In the genomic region with DNA sequence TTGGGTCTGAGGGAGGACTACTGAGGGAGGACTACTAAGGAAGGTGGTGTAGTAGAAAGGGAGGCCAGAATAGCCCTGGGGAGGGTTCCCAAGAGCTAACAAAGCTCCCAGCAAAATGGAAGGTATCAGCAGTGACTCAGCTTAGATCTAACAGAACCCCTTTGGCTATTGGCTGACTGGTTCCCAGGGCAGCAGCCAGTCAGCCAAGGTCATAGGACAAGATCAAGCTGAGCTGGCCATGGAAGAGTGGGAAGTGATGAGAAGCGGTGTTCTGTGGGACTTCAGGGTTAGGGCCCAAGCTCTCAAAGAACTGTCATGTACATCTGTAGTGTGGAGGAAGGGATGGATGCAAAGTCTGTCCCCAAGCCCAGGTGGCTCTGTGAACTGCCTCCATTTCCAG, we compare ENCODE assay signal across 19 mouse cellular contexts. TPM values are rescaled to one million over a fixed set of nuclear protein-coding genes. Genes with fewer than 3 reads are reported as not detected.
A peak's percentile ranks its signal among the peaks of the same experiment; 100 is the strongest.
DNase-seq lines count a peak whose midpoint lies in the region.
"Had no signal": no experiment of that assay in that cellular context is flagged by ENCODE, and none has a peak within 500 bp of the region (broad histone marks: within the 10 kb centered on the region; RNA-seq: fewer than 3 reads in every experiment).

No protein-coding gene starts in this region.

- DNase-seq in adrenal gland, adult 2 months, result peak; percentile 83
- no peak for DNase-seq in adrenal gland, adult 18-20 months (ENCODE audit: low spot score in 2 of 2)
- DNase-seq in adrenal gland, adult 8-10 months, result peak; percentile 67
- peak; percentile 60 for DNase-seq in adrenal gland, postnatal 10 days
- peak; percentile 53 for DNase-seq in adrenal gland, postnatal 25 days
- no peak for DNase-seq in thymus, adult 18-20 months
- DNase-seq in c-Kit-positive CD71-positive TER-119-positive erythroid progenitor cells, embryonic 14.5 days (ENCODE audit: low spot score), result no peak
- DNase-seq in left cerebral cortex, postnatal 4 days, result no peak
- DNase-seq: cerebellum, adult 11-12 months; cerebellum, adult 2 months; cerebellum, adult 9-10 months; cerebellum, postnatal 10 days; cerebellum, postnatal 25 days; forebrain, postnatal 0 days had no signal

- intact Hi-C loops in left cerebral cortex, postnatal 4 days (cut with DNase I), result no loop called here

RNA-seq across cellular contexts. Expression of a gene that starts 5.3 kb away (rescaled TPM):
- total RNA-seq in adrenal gland, adult 2 months (2021), result 100 to 1,000 TPM in 1 of 2 experiments, 10 to 100 TPM in 1; 68.8 to 110 TPM
- polyA plus RNA-seq in adrenal gland, adult 2 months (2012; rRNA removed), result 158 and 175 TPM in 2 replicates
- total RNA-seq in adrenal gland, adult 18-20 months (2021), result 10 to 100 TPM; 31.6 to 71.0 TPM
- 100 to 1,000 TPM in 2 of 4 experiments, 10 to 100 TPM in 2; 88.3 to 136 (median 104) TPM for total RNA-seq in adrenal gland, adult 8-10 months (2022)
- 1 to 10 TPM; 7.2 to 8.7 TPM for total RNA-seq in adrenal gland, postnatal 10 days (2021)
- total RNA-seq in adrenal gland, postnatal 25 days (2021), result 52.1 and 77.9 TPM in 2 replicates
- 10 to 100 TPM; 16.4 to 19.2 TPM for total RNA-seq in left cerebral cortex, postnatal 4 days (2021)
- total RNA-seq: CH12.LX had no signal
- polyA plus RNA-seq: activated CD4-positive, CD25-positive, alpha-beta regulatory T cell, adult 4 months; CD4-positive, CD25-positive, alpha-beta regulatory T cell, adult 4 months; G1E; Patski had no signal

Comparison
In these comparisons a context has a peak if more than half of its experiments do, and no peak if none do; other contexts are left out.
1. DNase-seq: peak in adrenal gland, adult 2 months (single experiment), adrenal gland, adult 8-10 months (single experiment), adrenal gland, postnatal 10 days (single experiment) and adrenal gland, postnatal 25 days (single experiment); none in adrenal gland, adult 18-20 months (0 of 2), thymus, adult 18-20 months (0 of 2), c-Kit-positive CD71-positive TER-119-positive erythroid progenitor cells, embryonic 14.5 days (single experiment) and left cerebral cortex, postnatal 4 days (single experiment).